In genomic region chr9:117484396-117484795, GRCm38 (mm10) we compare ENCODE assay signal across 11 mouse cellular contexts.
DNase-seq lines count a peak whose midpoint lies in the region; ATAC-seq and TF ChIP-seq lines count a peak whose summit lies in the region.
"Had no signal": no experiment of that assay in that cellular context is flagged by ENCODE, and none has a peak within 500 bp of the region (broad histone marks: within the 10 kb centered on the region; RNA-seq: fewer than 3 reads in every experiment).

No protein-coding gene starts in this region.

- H3K4me3 ChIP-seq in liver, postnatal 0 days (ENCODE audit: low read depth, low read length) = no peak overlapping the region
- no peak overlapping the region for H3K4me3 ChIP-seq in liver, embryonic 11.5 days (ENCODE audit: low read depth, low read length)
- H3K4me3 ChIP-seq: embryonic facial prominence, embryonic 13.5 days had no signal

- no peak overlapping the region for H3K4me2 ChIP-seq in liver, postnatal 0 days (ENCODE audit: low read depth, low read length)
- no peak overlapping the region for H3K4me2 ChIP-seq in liver, embryonic 11.5 days
- H3K4me2 ChIP-seq: embryonic facial prominence, embryonic 13.5 days had no signal

- 74% methylated on average over 5 of the region's 5 CpGs for WGBS in liver, postnatal 0 days (ENCODE audit: insufficient replicate concordance)
- WGBS in liver, embryonic 11.5 days = 78% methylated on average over 5 of the region's 5 CpGs

- ATAC-seq in liver, postnatal 0 days = no peak
- ATAC-seq in liver, embryonic 11.5 days (replicated peaks; ENCODE audit: low FRiP score) = no peak
- no peak for ATAC-seq in CD4-positive, CD25-positive, alpha-beta regulatory T cell, adult 4 months

- H3K36me3 ChIP-seq in liver, postnatal 0 days (replicated peaks; ENCODE audit: insufficient read depth, low read length) = no peaks in the 10 kb centered on the region
- H3K36me3 ChIP-seq in liver, embryonic 11.5 days (ENCODE audit: control insufficient read depth, insufficient read depth, low read length) = no peaks in the 10 kb centered on the region
- H3K36me3 ChIP-seq: embryonic facial prominence, embryonic 13.5 days had no signal

- no peaks in the 10 kb centered on the region for H3K4me1 ChIP-seq in liver, postnatal 0 days (ENCODE audit: insufficient read depth)
- no peaks in the 10 kb centered on the region for H3K4me1 ChIP-seq in liver, embryonic 11.5 days (replicated peaks; ENCODE audit: control insufficient read depth, insufficient read depth, low read length)
- H3K4me1 ChIP-seq: embryonic facial prominence, embryonic 13.5 days had no signal

- peak; percentile 47 for TF ChIP-seq CTCF in liver, postnatal 0 days (IDR thresholded peaks at IDR 0.05; ENCODE audit: low read depth)

- TF ChIP-seq EP300 in liver, postnatal 0 days (IDR thresholded peaks at IDR 0.05; ENCODE audit: low read depth) = no peak

- no peak overlapping the region for H3K27ac ChIP-seq in liver, postnatal 0 days (ENCODE audit: low read depth)
- H3K27ac ChIP-seq in liver, embryonic 11.5 days (ENCODE audit: low read depth, low read length) = no peak overlapping the region
- H3K27ac ChIP-seq: embryonic facial prominence, embryonic 13.5 days; macrophage had no signal

- H3K9me3 ChIP-seq in liver, postnatal 0 days (ENCODE audit: low read length) = no peaks in the 10 kb centered on the region
- no peaks in the 10 kb centered on the region for H3K9me3 ChIP-seq in liver, embryonic 11.5 days (ENCODE audit: control insufficient read depth, low read length)
- H3K9me3 ChIP-seq: embryonic facial prominence, embryonic 13.5 days had no signal

- no peak overlapping the region for H3K9ac ChIP-seq in liver, postnatal 0 days (replicated peaks)
- no peak overlapping the region for H3K9ac ChIP-seq in liver, embryonic 11.5 days (ENCODE audit: low read depth, low read length)
- H3K9ac ChIP-seq: embryonic facial prominence, embryonic 13.5 days had no signal

- no peaks in the 10 kb centered on the region for H3K27me3 ChIP-seq in liver, postnatal 0 days (ENCODE audit: insufficient read depth, low read length)
- no peaks in the 10 kb centered on the region for H3K27me3 ChIP-seq in liver, embryonic 11.5 days (replicated peaks; ENCODE audit: control insufficient read depth, insufficient read depth, low read length)
- H3K27me3 ChIP-seq: embryonic facial prominence, embryonic 13.5 days had no signal

- DNase-seq in heart, adult 11 months = peak; percentile 46
- no peak for DNase-seq in heart, adult 18-20 months
- DNase-seq in liver, postnatal 0 days = no peak
- no peak for DNase-seq in liver, embryonic 11.5 days (ENCODE audit: low spot score)
- peak; percentile 1 for DNase-seq in A20 (ENCODE audit: low read depth, low spot score)
- peak; percentile 8 for DNase-seq in c-Kit-positive CD71-negative TER-119-negative erythroid progenitor cells, embryonic 14.5 days (ENCODE audit: low read depth)
- DNase-seq in urinary bladder, adult 18-20 months (ENCODE audit: low spot score in 2 of 2) = no peak
- DNase-seq: heart, postnatal 36 days had no signal

Comparison
In these comparisons a context has a peak if more than half of its experiments do, and no peak if none do; other contexts are left out.
1. DNase-seq: peak in heart, adult 11 months (single experiment), A20 (single experiment) and c-Kit-positive CD71-negative TER-119-negative erythroid progenitor cells, embryonic 14.5 days (single experiment); none in heart, adult 18-20 months (0 of 2), liver, postnatal 0 days (single experiment), liver, embryonic 11.5 days (single experiment) and urinary bladder, adult 18-20 months (0 of 2).